Mouse (Mus musculus): Measurements from ENCODE around the gene Atp13a2. TPM values are rescaled to one million over a fixed set of nuclear protein-coding genes. Genes with fewer than 3 reads are reported as not detected.

Gene Atp13a2
- polyA plus RNA-seq, 1 experiment from 2014 or later, result 127 TPM

DNA sequence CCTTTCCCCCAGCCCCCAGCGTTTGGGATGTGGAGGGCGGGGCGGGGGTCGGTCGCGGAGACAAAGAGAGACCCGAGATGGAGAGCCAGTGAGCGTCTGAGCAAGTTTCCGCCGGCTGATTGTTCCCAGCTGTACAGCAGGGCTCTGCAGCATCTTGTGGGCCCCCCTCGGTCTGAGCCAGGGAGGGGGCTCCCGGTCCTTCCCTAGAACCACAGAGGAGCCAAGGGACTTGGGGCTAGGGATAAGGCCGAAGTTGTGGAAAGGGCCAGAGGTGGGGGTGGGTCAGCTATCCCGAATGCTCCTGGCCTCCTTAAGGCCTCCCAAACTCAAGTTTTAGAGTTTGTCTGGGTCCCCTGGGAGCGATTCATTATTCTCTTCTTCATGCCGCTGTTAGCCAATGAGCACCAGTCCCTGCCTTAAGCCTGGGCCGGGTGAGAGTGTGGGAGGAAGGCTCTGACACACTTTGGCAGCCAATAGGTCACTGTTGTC is 24.3 kb downstream of the Atp13a2 start:
- Histone ChIP-seq H3K36me3 (peaks cover 62% of the 10 kb centered on the region), H3K4me3 (replicated peaks) (peak overlapping the region; percentile 78)
- 0% methylated on average over 10 of the region's 17 CpGs for whole genome bisulfite sequencing

DNA sequence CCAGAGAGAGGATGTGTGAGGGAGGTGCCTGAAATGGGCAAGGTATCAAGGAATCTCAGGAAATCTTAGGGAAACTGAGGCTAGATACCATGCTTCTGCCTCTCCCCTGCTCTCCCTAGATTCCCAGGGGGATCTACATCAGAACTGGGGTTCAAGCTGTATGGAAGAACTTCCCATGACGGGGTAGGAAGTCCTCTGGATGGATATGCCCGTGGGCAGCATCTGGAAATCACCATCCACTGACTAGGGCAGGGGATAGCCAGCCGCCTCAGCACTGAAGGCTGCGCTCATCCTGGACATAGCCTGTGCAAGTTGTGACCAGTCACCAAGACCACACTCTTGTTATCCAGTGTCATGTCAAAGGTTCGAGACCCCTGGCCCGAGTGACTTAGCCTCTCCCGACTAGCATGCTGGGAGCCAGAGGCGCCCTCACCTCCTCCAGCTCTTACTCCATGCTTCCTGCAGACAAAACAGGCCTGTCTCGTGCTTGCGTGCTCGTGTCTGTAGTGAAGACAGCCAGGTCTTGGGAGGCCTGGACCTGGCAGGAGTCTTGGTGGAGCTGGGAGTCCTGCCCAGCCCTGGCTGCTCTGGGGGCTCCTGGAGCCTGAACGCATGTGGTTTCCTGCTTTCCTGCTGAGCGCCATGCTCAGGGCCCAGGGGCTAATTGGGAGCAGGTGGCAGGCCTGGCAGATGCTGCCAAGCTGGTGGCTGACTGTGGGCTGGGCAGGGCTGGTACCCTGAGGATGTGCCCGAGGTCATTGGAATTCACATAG is 25.1 kb downstream of the Atp13a2 start:
- H3K9ac ChIP-seq (replicated peaks), result peak overlapping the region; percentile 90
- peaks cover 62% of the 10 kb centered on the region for H3K36me3 ChIP-seq
- peak overlapping the region; percentile 82 for H3K27ac ChIP-seq
- H3K27me3 ChIP-seq, result no peaks in the 10 kb centered on the region
- WGBS, result 42% methylated on average over 14 of the region's 14 CpGs
- peak overlapping the region; percentile 92 for H3K4me2 ChIP-seq (replicated peaks)
- ATAC-seq, result peak; percentile 7; the same call in 1 of the 2 replicates
- H3K4me1 ChIP-seq (replicated peaks), result peaks cover 34% of the 10 kb centered on the region
- H3K9me3 ChIP-seq, result no peaks in the 10 kb centered on the region
- H3K4me3 ChIP-seq (replicated peaks), result peak overlapping the region; percentile 78

More for the DNA sequence above, 24.3 kb downstream of the Atp13a2 start:
- peak overlapping the region; percentile 92 for H3K4me2 ChIP-seq (replicated peaks)
- H3K4me1 ChIP-seq (replicated peaks), result peaks cover 34% of the 10 kb centered on the region
- peak overlapping the region; percentile 82 for H3K27ac ChIP-seq
- no peaks in the 10 kb centered on the region for H3K9me3 ChIP-seq
- peak overlapping the region; percentile 90 for H3K9ac ChIP-seq (replicated peaks)
- ATAC-seq, result peak; percentile 57
- H3K27me3 ChIP-seq, result no peaks in the 10 kb centered on the region

DNA sequence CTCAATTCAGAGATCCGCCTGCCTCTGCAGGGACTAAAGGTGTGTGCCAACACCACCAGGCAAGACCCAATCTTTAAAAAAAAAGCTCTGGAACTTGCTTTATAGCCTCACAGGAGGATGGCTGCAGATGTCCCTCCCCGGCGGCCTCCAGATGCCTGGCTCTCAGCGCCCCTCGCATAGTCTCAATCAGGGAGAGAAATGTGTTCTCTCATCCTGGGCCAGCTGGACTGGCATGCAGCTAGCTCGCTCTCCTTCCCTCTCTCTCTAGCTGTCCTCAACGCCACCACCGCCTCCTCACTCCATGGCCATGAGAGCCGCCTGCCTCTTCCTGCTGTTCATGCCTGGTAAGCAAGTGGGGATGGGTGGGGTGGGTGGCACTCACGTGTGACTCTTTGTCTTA is 25.9 kb downstream of the Atp13a2 start:
- H3K27ac ChIP-seq, result peak overlapping the region; percentile 82
- ATAC-seq, result no peak
- H3K36me3 ChIP-seq, result peaks cover 64% of the 10 kb centered on the region
- no peaks in the 10 kb centered on the region for H3K27me3 ChIP-seq
- H3K9me3 ChIP-seq, result no peaks in the 10 kb centered on the region
- 76% methylated on average over 10 of the region's 10 CpGs for WGBS
- H3K4me1 ChIP-seq (replicated peaks), result peaks cover 34% of the 10 kb centered on the region
- H3K9ac ChIP-seq (replicated peaks), result peak overlapping the region; percentile 90
- H3K4me2 ChIP-seq (replicated peaks), result peak overlapping the region; percentile 92
- H3K4me3 ChIP-seq (replicated peaks), result peak overlapping the region; percentile 17

DNA sequence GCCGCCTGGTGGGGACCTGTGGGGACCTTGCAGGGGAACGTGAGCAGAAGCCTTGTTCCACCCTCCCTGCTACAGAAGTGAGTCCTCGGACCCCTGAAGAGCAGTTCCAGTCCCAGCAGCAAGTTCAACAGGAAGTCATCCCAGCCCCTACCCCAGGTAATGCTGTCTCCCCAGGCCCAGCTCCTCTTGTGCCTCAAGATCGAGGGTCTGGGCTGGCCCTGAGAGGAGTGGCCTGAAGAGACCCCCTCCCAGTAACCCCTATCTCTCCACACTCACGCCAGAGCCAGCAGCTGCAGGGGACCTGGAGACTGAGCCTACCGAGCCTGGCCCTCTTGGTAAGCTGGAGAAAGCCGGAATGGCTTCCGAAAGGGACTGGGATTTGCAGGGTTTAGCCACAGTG is 27.4 kb downstream of the Atp13a2 start:
- Histone ChIP-seq H3K9me3 (no peaks in the 10 kb centered on the region), H3K4me3 (replicated peaks) (no peak overlapping the region), H3K27ac (no peak overlapping the region), H3K9ac (replicated peaks) (0 out of 2 replicates have a peak overlapping the region, but pooled peaks have one; percentile 16), H3K4me2 (replicated peaks) (no peak overlapping the region), H3K27me3 (no peaks in the 10 kb centered on the region), H3K36me3 (peaks cover 65% of the 10 kb centered on the region), H3K4me1 (replicated peaks) (peaks cover 41% of the 10 kb centered on the region)
- ATAC-seq, result no peak
- 66% methylated on average over 8 of the region's 8 CpGs for WGBS

DNA sequence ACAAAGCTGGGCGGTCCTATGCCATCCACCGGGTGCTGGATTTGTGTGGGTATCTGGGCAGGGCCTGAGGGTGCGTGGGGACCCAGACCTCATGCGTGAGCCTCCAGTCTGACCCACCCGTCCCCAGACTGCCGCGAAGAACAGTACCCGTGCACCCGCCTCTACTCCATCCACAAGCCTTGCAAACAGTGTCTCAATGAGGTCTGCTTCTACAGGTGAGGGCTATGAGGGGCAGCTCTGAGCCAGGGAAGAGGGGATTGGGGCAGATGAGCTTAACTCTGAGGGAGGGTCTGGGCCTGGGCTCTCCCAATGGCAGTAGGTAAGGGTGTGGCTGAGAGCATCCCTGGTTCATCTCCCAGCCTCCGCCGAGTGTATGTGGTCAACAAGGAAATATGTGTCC is 28.2 kb downstream of the Atp13a2 start:
- Histone ChIP-seq H3K4me2 (replicated peaks) (no peak overlapping the region), H3K9me3 (no peaks in the 10 kb centered on the region), H3K4me3 (replicated peaks) (no peak overlapping the region), H3K9ac (replicated peaks) (no peak overlapping the region), H3K36me3 (peaks cover 68% of the 10 kb centered on the region), H3K4me1 (replicated peaks) (peaks cover 47% of the 10 kb centered on the region), H3K27me3 (no peaks in the 10 kb centered on the region), H3K27ac (no peak overlapping the region)
- no peak for ATAC-seq
- 91% methylated on average over 11 of the region's 11 CpGs for WGBS

DNA sequence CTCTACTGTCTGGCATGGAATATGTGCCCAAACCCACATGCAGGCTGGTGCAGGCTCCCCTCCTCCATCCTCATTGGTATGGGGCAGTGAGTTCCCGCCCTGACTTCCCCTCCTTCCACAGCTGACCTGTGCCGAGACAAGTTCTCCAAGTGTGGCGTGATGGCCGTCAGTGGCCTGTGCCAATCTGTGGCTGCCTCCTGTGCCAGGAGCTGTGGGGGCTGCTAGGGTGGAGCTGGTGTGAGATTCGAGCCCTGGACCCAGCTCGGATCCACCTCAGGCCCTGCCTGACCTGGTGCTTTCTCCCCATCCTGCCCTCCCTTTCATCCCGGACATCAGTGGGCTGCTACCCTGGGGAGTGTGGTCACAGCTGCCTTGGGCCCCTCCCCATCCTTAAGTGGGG is 28.7 kb downstream of the Atp13a2 start:
- 78% methylated on average over 7 of the region's 7 CpGs for WGBS
- Histone ChIP-seq H3K4me2 (replicated peaks) (no peak overlapping the region), H3K27me3 (no peaks in the 10 kb centered on the region), H3K4me3 (replicated peaks) (no peak overlapping the region), H3K36me3 (peaks cover 71% of the 10 kb centered on the region), H3K9ac (replicated peaks) (no peak overlapping the region), H3K27ac (no peak overlapping the region), H3K4me1 (replicated peaks) (peaks cover 47% of the 10 kb centered on the region), H3K9me3 (no peaks in the 10 kb centered on the region)
- no peak for ATAC-seq

DNA sequence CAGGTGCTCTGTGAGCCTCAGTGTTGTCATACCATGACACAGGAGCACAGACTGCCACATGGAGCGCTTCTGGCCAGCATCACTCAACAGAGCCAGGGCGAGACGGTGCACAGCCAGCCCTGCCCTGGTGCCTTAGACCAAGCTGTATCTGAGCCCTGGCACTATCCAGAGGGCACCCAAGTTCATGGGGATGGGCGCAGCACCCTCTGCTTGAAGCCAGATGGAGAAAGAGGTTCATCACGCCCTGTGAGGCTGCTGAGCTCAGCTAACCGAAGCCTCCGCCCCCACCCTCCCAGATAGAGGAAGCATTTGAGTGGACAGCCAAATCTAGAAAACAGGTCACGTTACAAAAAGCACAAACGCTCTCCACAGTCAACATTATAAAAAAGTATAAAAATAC is 29.6 kb downstream of the Atp13a2 start:
- H3K4me1 ChIP-seq (replicated peaks), result peaks cover 53% of the 10 kb centered on the region
- no peak overlapping the region for H3K4me2 ChIP-seq (replicated peaks)
- H3K4me3 ChIP-seq (replicated peaks), result no peak overlapping the region
- no peaks in the 10 kb centered on the region for H3K27me3 ChIP-seq
- H3K36me3 ChIP-seq, result peaks cover 71% of the 10 kb centered on the region
- WGBS, result 90% methylated on average over 9 of the region's 9 CpGs
- no peaks in the 10 kb centered on the region for H3K9me3 ChIP-seq
- no peak for ATAC-seq
- H3K27ac ChIP-seq, result no peak overlapping the region
- no peak overlapping the region for H3K9ac ChIP-seq (replicated peaks)

DNA sequence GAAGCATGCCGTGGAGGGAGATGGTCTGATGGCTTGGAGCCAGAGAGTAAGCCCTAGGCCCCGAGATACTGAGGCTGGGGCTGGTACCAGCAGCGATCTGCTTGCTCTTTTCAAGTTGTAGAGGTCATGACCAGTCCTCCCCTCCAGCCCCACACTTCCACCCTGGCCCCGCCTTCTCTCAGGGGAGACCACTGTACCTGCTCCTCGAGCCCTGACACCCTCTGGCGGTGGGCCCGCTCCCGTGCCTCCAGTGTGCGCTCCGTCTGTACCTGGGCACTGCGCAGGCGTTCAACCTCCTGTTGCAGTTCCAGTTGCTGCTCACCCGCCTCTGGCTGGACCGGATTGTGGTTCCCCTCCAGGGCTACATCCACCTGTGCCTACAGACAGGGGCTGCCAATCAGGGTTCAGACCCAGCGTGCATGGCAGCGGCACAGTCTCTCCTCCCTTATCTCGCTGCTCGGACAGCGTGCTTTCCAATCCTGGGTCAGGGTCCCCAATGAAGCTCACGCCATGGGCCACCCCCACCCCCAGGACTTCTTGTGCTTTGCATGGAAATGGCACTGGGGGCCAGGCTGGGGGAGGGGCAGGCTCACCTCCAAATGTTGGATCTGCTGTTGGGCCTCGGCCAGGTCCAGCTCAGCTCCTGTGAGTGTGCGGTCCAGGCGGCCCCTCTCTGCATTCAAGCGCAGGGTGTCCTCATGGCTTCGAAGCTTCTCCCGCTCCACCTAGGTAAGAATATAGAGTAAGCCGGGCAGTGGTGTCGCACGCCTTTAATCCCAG is 31.2 kb downstream of the Atp13a2 start:
- Histone ChIP-seq H3K4me1 (replicated peaks) (peaks cover 49% of the 10 kb centered on the region), H3K9ac (replicated peaks) (no peak overlapping the region), H3K27ac (0 out of 2 replicates have a peak overlapping the region, but pooled peaks have one; percentile 30), H3K4me3 (replicated peaks) (no peak overlapping the region), H3K4me2 (replicated peaks) (no peak overlapping the region), H3K27me3 (no peaks in the 10 kb centered on the region), H3K36me3 (peaks cover 71% of the 10 kb centered on the region), H3K9me3 (no peaks in the 10 kb centered on the region)
- WGBS, result 88% methylated on average over 29 of the region's 29 CpGs
- no peak for ATAC-seq

DNA sequence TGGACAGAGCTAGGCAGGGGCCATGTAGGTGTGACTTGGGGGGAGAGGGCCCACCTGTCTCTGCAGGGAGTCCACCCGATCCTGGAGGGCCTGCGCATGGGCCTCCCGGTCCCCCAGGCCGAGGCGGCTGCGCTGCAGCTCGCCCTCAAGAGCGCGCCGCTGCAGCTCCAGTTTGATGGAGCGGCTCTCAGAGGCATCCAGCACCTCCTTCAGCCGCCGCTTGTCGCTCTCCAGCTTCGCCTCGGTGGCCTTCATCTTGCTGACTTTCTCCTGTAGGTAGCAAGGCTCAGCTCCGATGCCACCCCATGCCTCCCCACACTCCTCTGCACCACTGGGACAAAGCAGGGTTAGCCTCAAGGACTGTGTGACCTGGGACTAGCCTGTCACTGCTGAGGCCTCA is 33.5 kb downstream of the Atp13a2 start:
- H3K36me3 ChIP-seq, result peaks cover 62% of the 10 kb centered on the region
- no peaks in the 10 kb centered on the region for H3K27me3 ChIP-seq
- H3K27ac ChIP-seq, result peak overlapping the region; percentile 93
- peak overlapping the region; percentile 50; the same call in 1 of the 2 replicates for H3K9ac ChIP-seq (replicated peaks)
- H3K9me3 ChIP-seq, result no peaks in the 10 kb centered on the region
- peaks cover 40% of the 10 kb centered on the region for H3K4me1 ChIP-seq (replicated peaks)
- ATAC-seq, result no peak
- 80% methylated on average over 17 of the region's 17 CpGs for WGBS
- H3K4me3 ChIP-seq (replicated peaks), result no peak overlapping the region
- no peak overlapping the region for H3K4me2 ChIP-seq (replicated peaks)

DNA sequence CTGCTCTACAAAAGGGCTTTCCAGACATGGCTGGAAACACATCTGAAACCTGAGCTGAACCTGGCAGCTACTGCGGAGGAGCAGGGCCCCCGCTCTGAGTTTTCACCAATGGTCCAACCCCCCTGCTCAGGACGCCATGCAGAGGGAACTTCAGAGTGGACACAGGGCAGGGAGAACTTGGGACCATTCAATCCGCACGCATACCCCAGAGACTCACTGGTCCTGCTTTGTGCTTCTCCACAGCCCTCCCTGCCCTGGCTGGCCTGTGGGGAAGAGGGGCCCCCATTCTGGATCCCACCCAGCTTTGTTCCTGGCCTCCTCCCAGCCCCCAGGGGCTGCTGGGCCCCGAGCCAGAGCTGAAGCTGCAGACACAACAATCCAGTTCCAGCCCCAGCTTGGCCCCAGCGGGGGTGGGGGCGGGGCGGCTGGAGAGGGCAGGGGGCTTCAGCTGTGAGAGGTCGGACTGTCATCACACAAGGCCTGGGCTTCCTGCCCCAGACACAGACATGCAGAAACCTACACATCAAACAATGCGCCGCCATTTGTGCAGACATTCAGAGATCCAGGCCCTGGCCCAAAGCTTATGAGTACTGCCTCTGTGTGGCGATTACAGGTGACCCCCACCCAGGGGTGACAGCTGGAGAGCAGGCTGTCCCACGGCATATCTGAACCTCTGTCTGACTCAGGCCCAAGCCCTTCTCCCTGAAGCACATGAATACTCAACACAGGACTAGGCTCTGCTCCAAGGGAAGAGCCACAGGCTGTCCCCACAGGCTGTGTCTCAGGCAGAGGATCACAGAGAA is 34.3 kb downstream of the Atp13a2 start:
- Histone ChIP-seq H3K27me3 (no peaks in the 10 kb centered on the region), H3K4me3 (replicated peaks) (no peak overlapping the region), H3K9ac (replicated peaks) (peak overlapping the region; percentile 50; the same call in 1 of the 2 replicates), H3K4me1 (replicated peaks) (peaks cover 40% of the 10 kb centered on the region), H3K4me2 (replicated peaks) (peak overlapping the region; percentile 16), H3K27ac (peak overlapping the region; percentile 93), H3K36me3 (peaks cover 62% of the 10 kb centered on the region), H3K9me3 (no peaks in the 10 kb centered on the region)
- WGBS, result 21% methylated on average over 14 of the region's 14 CpGs
- peak; percentile 78 for ATAC-seq

DNA sequence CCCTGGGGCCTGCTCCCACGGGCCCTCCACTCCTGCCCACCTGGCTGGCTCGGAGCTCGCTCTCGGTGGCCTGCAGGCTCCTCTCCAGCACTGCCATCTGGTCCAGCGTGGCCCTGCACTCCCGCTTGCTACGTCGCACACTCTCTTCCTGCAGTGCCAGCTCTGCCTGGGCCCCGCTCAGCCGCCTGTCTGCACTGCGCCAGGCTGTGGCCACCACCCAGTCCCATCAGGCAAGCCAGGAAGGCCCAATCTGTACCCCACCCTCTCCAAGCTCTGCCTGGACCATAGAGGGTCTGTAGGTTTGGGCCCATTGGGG is 34.9 kb downstream of the Atp13a2 start:
- Histone ChIP-seq H3K9ac (replicated peaks) (peak overlapping the region; percentile 50; the same call in 1 of the 2 replicates), H3K4me2 (replicated peaks) (peak overlapping the region; percentile 16; the same call in 1 of the 2 replicates), H3K27ac (peak overlapping the region; percentile 93), H3K4me1 (replicated peaks) (peaks cover 40% of the 10 kb centered on the region), H3K27me3 (no peaks in the 10 kb centered on the region), H3K9me3 (no peaks in the 10 kb centered on the region), H3K4me3 (replicated peaks) (no peak overlapping the region), H3K36me3 (peaks cover 62% of the 10 kb centered on the region)
- 45% methylated on average over 11 of the region's 11 CpGs for WGBS
- ATAC-seq, result peak; percentile 46

All from midbrain, embryonic 13.5 days (tissue).